Mouse (Mus musculus): Measurements from ENCODE around the gene Nfrkb.

Nfrkb gene

DNA sequence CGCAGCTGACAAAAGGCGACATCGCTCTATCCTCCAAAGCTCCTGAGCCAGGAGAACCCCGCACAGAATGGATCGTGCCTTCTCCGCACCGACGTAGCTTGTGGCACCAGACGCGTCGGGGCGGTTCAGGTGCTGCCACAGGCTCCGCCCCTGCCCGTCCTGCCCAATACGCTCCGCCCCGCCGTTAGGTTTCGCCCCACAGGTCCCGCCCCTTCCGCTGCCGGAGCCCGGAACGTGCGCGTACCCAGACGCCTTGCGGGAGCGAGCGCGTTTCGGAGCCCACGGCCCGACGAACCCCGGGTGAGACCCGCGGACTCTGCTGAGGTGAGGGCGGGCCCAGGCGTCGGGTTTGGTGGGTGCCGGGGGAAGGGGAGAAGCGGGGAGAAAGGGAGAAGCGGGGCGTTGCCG lies at the start of gene Nfrkb:
Nfrkb (plus strand) TSS at position 246 of the 408 bp plus-strand sequence.
- peak; percentile 96 for DNase-seq (ENCODE audit: low spot score in 2 of 2)

DNA sequence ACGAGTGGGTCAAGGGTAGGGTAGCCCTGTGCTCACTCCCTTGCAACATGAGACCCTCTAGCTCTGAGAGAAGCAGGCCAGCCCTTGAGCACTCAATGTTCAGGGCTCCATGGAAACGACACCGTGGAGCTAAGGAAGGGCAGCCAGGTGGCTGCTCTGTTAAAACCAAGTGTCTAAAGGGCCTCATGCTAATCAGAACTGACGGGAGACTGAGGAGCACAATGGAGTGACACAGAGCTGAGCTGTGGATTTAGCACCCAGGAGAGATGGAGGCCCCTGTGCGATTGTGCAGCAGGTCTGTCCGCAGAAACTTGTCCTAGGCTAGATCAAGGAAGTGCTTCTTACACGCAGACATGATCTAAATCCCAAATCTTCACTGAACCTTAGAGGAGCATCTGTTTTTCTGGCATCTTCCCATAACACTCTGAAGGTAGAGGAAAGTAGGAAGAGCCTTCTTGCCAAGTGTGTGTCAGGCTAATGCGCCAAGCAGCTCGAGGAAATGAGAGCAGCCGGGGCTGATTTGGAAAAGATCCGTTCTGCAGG lies 41.6 kb upstream of the Nfrkb start:
- DNase-seq (ENCODE audit: low spot score in 2 of 2), result no peak

DNA sequence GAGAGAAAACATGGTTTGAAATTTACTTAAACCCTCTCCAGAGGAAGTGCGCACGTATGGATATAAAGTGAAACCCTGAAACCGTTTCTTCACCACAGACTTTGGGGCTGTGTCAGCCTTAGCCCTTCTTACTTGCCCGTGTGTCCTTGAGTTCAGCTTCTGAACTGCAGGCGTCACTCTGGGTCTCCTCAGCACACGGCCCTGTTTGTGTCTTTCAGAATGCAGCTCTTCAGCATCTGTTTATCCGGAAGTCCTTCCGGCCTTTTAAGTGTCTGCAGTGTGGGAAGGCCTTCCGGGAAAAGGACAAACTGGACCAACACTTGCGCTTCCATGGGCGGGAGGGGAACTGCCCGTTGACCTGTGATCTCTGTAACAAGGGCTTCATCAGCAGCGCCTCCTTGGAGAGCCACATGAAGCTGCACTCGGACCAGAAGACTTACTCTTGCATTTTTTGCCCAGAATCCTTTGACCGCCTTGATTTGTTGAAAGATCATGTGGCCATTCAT lies 39.4 kb upstream of the Nfrkb start:
- DNase-seq (ENCODE audit: low spot score in 2 of 2), result no peak

DNA sequence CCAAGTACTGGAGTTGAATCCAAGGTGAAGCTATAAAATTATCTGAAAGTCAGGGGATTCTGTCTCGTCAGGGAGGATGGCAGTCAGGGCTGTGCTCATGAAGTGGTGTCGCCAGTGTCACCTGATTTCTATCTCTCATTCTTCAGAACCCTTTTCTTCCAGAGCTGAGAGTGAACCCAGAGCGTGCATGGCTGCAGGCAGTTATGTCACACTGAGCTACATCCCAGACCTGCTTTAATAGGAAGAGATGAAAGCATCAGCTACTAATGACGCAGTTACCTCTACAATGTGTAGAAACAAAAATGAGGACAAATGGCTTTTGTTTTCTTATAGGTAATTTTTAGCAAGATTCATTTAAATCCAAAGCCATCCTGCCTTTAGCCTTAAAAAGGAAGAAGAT lies 37.5 kb upstream of the Nfrkb start:
- DNase-seq (ENCODE audit: low spot score in 2 of 2), result no peak

DNA sequence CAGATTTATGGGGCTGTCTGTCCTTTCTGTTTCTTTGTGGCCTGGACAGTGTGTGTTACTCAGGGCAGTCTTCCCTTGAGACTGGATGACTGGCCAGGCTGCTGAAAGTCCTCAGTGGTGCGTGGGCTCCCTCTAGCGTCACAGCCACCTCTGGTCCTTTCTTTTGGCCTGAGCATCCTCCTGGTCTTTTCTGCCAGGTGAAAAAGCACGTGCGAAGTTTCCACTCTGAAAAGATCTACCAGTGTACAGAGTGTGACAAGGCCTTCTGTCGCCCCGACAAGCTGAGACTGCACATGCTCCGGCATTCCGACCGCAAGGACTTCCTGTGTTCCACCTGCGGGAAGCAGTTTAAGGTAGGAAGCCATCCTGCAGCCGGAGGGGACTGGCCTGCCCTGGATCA lies 37.1 kb upstream of the Nfrkb start:
- peak; percentile 37 for DNase-seq (ENCODE audit: low spot score in 2 of 2)

DNA sequence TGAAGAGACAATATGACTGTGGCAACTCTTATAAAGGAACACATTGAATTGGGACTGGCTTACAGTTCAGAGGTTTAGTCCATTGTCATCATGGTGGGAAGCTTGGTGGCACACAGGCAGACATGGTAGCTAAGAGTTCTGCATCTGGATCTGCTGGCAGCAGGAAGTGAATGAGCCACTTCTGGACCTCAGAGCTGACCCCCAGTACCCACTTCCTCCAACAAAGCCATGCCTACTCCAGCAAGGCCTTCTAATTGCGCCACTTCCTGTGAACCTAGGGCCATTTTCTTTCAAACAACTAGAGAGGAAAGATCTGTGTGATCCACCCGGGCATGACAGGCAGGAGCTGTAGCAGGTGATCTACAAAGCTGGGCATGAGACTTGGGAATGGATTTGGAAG lies 33.3 kb upstream of the Nfrkb start:
- DNase-seq (ENCODE audit: low spot score in 2 of 2), result no peak

DNA sequence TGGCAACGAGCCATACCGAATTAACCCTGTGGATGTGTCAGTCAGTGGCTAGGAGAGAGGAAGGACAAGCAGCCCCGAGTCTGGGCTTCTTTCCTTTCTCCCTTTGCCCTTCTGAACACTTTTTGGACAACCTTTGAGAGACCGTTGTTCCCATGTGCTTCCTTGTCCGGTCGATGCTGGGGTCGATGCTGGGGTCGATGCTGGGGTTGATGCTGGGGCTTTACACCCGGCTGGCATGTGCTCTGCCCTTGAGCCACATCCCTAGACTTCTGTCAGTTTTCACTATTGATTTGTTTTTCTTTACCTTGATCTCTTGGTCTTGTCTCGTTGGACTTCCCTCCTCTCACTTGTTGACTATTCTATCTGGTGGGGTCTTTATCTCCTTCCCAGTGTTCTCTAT lies 32.5 kb upstream of the Nfrkb start:
- no peak for DNase-seq (ENCODE audit: low spot score in 2 of 2)

DNA sequence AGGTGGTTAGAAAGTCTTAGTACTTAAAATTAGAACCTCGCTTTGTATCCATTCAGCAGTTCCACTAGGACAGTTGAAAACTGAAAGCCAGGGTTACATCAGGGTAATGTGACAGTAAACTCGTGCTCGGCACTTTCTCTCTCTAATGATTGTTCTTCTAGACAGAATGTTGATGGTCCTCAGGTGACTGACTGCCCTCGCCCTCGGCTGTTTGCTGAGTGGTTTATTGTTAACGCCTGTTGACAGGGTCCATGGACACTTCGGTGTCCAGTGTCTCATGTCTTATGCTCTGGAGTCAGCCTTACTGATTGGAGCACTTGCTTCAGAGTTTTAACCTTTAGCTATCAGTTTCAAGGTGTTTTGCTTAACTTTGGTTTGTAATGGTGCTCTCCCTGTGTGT lies 31.9 kb upstream of the Nfrkb start:
- no peak for DNase-seq (ENCODE audit: low spot score in 2 of 2)

DNA sequence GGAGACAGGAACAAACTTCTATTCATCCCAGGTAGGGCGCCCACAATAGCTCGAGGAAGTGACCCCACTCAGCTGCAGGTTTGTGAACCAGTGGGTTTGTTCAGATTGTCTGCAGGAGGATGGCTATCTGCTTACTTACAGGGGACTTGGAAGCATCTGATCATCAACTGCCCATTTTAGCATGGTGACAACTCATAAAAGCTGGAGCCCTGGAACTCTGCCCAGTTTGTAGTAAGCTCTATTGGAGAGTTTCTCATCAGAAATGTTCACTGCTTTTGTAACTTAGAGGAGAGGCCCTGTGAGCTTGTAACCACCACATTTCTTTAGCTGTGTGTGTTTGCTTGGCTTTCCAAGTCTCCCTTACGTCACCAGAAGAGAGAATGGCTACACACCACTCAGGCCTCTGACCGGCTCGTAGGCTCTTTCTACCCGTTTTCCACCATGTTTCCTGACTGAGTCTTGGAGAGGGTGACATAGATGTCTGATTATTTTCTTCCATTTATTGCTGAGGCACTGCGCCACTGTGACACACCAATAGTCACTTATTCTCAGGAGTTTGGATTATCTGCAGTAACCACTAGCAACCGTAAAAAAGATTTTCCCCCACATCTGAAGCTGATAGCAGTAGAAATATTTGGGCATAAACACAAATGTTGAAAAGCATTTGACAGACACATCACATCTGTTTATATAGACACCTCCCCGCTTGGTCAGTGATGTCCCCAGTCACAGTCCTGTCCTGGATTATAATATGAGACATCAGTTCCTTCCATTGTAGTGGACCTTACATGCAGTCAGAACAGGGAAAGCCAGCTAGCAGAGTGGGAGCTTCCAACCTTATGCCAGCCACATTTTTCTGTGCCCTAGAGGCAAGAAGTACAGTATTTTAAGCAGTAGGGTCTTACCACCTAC lies 22.0 kb upstream of the Nfrkb start:
- DNase-seq (ENCODE audit: low spot score in 2 of 2), result no peak

DNA sequence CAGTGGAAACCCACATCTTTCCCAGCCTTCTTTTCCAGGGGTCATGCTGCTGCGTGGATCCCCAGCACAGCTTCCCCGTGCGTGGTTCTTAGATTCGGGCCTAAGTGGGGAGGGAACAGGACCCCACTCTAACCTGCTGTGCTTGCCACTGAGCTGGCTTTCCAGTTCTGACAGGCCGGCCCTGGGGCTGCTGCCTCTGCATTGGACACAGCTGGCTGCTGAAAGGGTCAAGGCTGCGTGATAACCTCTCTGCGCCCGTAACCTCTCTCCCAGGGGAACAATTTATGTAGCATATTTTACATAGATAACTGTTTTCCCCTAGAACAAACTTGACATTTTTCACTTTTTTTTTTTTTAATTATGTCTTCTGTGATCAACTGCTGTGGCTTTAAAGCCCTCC lies 20.9 kb upstream of the Nfrkb start:
- no peak for DNase-seq (ENCODE audit: low spot score in 2 of 2)

DNA sequence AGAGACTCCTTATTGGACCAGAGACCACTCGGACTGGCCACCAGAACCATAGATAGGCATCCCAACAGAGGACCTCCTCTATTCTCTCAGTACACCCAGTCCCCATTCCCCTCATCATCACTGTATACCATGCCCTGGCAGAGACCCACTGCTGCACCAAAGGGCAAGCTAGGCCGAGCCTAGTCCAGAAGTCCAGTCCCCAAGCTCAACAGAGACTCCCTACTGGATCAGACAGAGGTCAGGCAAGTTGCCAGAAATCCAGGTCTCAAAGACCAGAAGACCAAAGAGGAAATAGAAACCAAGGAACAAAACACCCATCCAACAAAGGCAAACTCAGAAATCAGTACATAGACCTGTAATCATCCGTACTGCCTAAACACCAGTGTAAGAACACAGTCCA lies 14.3 kb upstream of the Nfrkb start:
- no peak for DNase-seq (ENCODE audit: low spot score in 2 of 2)

DNA sequence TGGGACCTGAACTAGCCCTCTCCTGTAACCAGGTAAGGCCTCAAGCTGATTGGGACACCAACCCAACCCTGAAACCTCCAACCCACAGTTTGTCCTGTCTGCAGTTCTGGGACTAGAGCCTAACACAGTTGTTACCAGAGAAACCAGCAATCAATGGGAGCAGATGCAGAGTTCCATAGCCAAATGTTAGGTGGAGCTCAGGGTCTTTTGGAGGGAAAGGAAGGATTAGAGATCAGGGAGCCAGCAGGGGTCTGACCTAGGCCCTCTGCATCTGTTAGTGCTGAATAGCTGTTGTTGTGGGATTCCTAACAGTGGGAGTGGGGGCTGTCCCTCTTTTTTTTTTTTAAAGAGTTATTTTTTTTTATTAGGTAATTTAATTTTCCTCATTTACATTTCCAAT lies 9.3 kb upstream of the Nfrkb start:
- DNase-seq (ENCODE audit: low spot score in 2 of 2), result no peak

DNA sequence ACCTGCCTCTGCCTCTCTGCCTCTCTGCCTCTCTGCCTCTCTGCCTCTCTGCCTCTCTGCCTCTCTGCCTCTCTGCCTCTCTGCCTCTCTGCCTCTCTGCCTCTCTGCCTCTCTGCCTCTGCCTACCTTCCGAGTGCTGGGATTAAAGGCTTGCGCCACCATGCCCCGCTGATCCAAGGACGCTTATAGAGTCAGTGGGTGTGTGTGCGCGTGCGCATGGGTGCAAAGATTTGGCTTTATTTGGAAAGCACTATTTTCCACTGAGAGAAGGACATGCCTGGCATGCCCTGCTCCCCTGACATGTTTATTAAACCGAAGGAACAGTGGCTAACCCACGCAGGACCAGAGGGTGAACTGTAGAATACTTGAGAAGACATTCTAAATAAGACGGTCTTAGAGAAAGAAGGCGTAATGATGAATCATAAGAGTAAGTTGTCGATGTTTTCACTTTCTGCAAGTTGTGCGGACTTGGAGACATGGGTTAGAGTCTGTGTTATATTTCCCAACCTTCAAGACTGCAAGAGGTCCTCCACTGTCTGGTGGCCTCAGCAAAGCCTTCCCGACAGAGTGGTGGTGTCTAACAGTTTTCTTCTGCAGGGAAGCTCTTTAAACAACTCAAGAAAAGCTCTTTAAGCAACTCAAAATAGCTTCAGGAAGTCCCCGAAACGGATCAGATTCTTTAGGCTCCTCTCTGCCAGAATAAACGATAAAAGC lies 1.0 kb upstream of the Nfrkb start:
- no peak for DNase-seq (ENCODE audit: low spot score in 2 of 2)

DNA sequence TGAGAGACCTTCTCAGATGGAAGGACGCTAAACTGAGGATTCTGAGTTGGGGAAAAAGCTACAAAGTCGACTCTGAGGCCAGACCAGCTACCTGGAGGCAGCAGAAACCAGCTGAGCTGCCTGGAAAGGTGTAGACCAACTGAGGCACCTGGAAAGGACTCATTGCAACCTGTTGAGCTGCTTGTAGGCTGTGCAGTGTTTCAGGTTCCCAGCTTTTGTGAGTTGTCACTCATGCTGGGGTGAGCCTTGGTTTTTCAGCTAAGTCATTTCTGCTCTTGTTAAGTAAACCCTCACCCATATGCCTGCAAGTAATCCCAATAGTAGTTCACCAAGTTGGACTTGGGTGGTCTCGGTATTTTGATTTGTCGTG lies 507 bp upstream of the Nfrkb start:
- no peak for DNase-seq (ENCODE audit: low spot score in 2 of 2)

DNA sequence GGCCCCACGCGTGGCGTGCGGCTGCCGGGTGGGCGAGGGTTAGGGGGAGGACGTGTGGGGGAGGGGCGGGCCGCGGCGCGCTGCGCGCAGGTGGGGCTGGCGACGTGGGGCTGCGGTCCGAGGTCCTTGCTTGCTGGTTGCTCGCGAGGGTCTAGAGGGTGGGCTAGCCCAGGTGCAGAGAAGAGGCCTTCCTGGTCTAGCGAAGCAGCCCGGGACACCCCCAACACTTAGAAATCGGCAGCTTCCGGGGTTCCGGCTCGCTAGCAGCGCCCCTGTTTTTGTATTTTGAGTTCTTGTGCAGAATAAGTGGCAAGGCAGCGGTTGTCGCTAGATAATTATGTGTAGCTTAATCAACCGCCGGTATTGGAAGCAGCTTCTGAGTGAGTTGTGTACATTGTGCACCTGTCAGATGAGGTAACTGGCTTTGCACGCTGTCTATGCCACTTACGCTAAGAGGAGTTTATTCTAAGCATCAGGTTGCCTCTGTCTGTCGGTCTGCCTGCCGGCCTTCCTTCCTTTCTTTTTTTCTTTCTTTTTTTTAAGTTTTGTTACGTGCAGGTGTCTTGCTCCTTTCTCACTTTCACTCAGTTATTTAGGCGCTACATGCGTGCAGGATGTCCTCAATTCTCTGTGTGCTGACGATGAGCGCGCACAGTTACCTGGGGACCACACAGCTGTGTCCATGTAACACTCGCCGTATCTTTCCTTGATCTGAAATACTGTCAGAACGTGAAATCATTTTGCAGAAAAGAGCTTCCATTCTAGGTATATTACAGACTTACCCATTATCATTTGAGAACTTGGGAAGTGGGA lies 582 bp downstream of the Nfrkb start:
- DNase-seq (ENCODE audit: low spot score in 2 of 2), result peak; percentile 41 to 45

DNA sequence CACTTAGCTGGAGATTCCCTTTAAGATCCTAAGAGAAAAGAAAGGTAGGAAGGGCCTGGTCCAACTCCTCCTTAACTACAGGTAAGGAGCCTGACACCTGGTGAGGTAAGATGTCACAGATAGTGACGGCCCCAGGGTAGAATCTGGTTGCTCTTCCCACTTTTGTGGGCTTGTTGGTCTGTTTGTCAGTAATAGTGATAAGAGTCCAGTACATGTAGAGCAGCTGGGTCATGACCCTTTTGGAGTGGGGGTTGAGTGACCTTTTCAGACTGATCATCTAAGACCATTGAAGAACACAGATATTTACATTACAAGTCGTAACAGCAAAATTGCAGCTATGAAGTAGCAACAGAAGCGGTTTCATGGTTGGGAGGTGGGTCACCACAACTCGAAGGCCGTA lies 1.2 kb downstream of the Nfrkb start:
- no peak for DNase-seq (ENCODE audit: low spot score in 2 of 2)

DNA sequence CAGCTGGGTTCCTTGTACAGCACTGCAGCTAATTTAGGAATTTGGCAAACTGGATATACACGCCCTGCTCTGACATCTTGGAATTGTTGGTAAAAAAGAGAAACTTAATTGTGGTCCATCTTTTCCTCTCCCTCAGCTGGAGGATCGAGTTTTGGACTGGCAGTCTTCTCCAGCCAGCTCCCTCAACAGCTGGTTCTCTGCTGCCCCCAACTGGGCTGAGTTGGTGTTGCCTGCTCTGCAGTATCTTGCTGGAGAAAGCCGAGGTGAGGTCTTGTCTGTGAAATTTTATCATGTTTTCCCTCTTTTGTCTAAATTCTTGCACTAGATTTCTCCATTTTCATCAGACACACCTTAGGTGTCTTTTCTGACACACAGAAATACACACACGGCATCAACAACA lies 14.4 kb downstream of the Nfrkb start:
- peak; percentile 39 to 44 for DNase-seq (ENCODE audit: low spot score in 2 of 2)

DNA sequence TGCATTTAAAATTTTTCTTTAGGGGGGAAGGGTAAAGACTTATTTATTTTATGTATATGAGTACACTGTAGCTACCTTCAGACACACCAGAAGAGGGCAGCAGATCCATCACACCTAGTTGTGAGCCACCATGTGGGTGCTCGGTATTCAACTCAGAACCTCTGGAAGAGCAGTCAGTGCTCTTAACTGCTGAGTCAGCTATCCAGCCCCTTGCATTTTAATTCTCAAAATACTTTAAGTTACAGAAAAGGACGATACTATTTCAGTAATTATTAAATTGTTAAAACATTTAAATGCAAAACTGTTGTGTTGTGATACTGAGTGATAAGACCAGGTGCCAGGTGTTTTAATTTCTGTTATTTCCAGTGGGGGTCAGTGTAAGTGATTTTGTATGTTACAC lies 18.3 kb downstream of the Nfrkb start:
- no peak for DNase-seq (ENCODE audit: low spot score in 2 of 2)

DNA sequence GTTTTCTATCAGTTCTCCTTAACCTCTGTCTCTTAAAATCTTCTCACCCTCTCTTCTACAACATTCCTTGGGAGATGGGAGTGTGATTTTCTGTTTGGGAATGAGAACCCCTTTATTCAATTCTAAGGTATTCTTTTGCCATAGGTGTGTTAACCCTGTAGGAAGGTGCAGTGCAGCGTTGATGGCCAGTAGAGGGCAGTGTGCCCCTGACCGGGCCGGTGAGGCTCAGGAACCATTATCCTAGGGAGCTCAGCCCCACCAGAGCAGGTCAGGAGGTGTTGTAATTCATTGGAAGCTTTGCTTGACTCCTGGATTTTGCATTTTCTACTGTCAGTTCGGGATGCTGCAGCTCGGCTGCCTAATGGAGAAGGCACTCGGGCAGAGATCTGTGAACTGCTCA lies 19.2 kb downstream of the Nfrkb start:
- DNase-seq (ENCODE audit: low spot score in 2 of 2), result no peak

DNA sequence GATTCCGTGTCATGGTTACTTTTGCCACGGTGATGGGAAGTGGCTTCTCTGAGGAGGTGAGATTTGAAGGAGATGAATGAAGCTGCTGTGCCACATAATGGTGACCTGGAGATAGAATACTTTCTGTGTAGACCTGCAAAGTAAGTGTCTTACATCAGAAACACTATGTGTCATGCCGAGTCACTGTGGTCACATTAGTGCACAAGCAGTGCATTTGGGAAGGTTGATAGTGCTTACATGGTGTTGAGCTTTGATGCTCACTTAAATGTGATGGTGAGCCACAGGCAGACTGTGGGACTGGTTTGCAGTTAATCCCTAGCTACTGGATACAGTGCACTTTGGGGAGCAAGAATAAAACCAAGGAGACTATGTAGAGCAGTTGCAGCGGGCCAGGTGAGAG lies 26.2 kb downstream of the Nfrkb start:
- no peak for DNase-seq (ENCODE audit: low spot score in 2 of 2)

DNA sequence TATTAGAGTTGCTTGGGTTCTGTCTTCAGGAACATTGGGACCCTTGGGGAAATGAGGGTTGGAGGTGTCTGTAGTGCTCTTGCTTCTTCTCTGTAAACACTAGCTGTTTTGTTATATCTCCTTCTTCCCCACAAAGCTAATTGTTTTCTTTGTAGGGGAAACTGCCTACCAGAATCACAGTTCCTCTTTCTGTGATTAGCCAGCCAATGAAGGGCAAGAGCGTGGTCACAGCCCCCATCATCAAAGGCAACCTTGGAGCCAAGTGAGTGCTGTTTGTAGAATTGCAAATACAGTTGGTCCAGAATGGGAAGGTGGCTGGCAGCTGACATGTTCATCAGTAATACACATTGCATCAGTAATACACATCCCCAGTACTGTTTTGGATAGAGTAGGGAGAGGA lies 32.8 kb downstream of the Nfrkb start:
- peak; percentile 47 to 57 for DNase-seq (ENCODE audit: low spot score in 2 of 2)

DNA sequence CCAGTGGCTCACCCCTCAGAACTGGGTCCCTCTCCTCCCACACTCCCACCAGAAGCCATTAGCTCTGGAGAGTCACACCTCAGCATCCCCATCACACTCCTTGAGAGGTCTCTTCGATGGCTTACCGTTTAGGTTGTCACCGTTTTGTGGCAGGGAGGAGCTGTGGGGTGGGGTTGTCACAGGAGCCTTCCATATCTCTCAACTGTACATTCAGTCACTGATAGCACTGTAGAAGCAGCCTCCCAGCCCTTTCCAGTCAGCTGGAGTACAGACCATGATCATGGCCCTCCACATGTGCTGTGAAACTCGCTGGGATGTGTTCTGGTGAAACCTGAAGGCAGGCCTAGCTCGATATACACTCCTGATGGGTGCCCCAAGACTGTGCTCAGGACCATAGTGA lies 36.2 kb downstream of the Nfrkb start:
- no peak for DNase-seq (ENCODE audit: low spot score in 2 of 2)

Measured in spleen, postnatal 36 days (tissue).